Mouse (Mus musculus): ENCODE results near the gene A530032D15Rik. TPM values are rescaled to one million over a fixed set of nuclear protein-coding genes. Genes with fewer than 3 reads are reported as not detected.

A530032D15Rik gene
- not detected for polyA plus RNA-seq (2014; fragmentation: Illumina TruSeq; extraction: RNeasy Lipid Tissue Mini Kit (QIAGEN cat#74804); ENCODE audit: low replicate concordance)

GRCm38 (mm10) chr1:85109753-85110152 is at the start of gene A530032D15Rik:
A530032D15Rik (minus strand) TSS chr1:85109853.

GRCm38 (mm10) chr1:85099864-85100263 is 9.8 kb downstream of the A530032D15Rik start, which contains the start of gene Gm10553:
Gm10553 (plus strand) TSS chr1:85100164.

Other genes starting within 250 kb of the A530032D15Rik start
- not detected for gene Slc16a14, start 174.7 kb downstream of the A530032D15Rik start, polyA plus RNA-seq (2014; fragmentation: Illumina TruSeq; extraction: RNeasy Lipid Tissue Mini Kit (QIAGEN cat#74804); ENCODE audit: low replicate concordance)
- gene Gm10553, start 9.7 kb downstream of the A530032D15Rik start, polyA plus RNA-seq (2014; fragmentation: Illumina TruSeq; extraction: RNeasy Lipid Tissue Mini Kit (QIAGEN cat#74804); ENCODE audit: low replicate concordance) = not detected
- 13.8 TPM for gene C130026I21Rik, start 160.7 kb upstream of the A530032D15Rik start, polyA plus RNA-seq (2014; fragmentation: Illumina TruSeq; extraction: RNeasy Lipid Tissue Mini Kit (QIAGEN cat#74804); ENCODE audit: low replicate concordance)